Mouse (Mus musculus): ENCODE measurements at regions not wholly inside any gene's neighbourhood (a gene's known extent, or its start where the extent isn't known, plus 50 kb on each side); places are given as distances from the start of the nearest gene placed in this dataset.

GRCm38 (mm10) chr13:52702201-52702611 lies 119.2 kb downstream of the Syk start:
- DNase-seq: no peak

GRCm38 (mm10) chr13:52703401-52704164 lies 120.6 kb downstream of the Syk start:
- DNase-seq: no peak

- DNase-seq: peak; percentile 15
These were observed 121.7 kb downstream of the Syk start for GRCm38 (mm10) chr13:52704673-52705072.

- DNase-seq: no peak
These were observed 126.6 kb downstream of the Syk start for GRCm38 (mm10) chr13:52709580-52709979.

- DNase-seq: peak; percentile 89
These were observed 128.9 kb downstream of the Syk start for GRCm38 (mm10) chr13:52711713-52712369.

- DNase-seq: no peak
These were observed 138.5 kb downstream of the Syk start for GRCm38 (mm10) chr13:52721463-52721862.

- no peak for DNase-seq
These were observed 139.7 kb downstream of the Syk start for GRCm38 (mm10) chr13:52722718-52723117.

- no peak for DNase-seq
These were observed 143.1 kb downstream of the Syk start for GRCm38 (mm10) chr13:52726043-52726442.

GRCm38 (mm10) chr13:52726525-52726924 lies 143.6 kb downstream of the Syk start:
- no peak for DNase-seq

GRCm38 (mm10) chr13:52735453-52735933 lies 152.5 kb downstream of the Syk start:
- DNase-seq: no peak

- DNase-seq: peak; percentile 28
These were observed 153.1 kb downstream of the Syk start for GRCm38 (mm10) chr13:52735934-52736523.

GRCm38 (mm10) chr13:52738095-52738660 lies 155.2 kb downstream of the Syk start:
- DNase-seq: peak; percentile 67

- no peak for DNase-seq
These were observed 158.4 kb downstream of the Syk start for GRCm38 (mm10) chr13:52741371-52741770.

- DNase-seq: no peak
These were observed 173.0 kb downstream of the Syk start for GRCm38 (mm10) chr13:52756005-52756404.

GRCm38 (mm10) chr13:52765508-52766181 lies 163.8 kb downstream of the Auh start:
- peak; percentile 7 for DNase-seq

- DNase-seq: peak; percentile 20
These were observed 163.2 kb downstream of the Auh start for GRCm38 (mm10) chr13:52766236-52766635.

- no peak for DNase-seq
These were observed 159.5 kb downstream of the Auh start for GRCm38 (mm10) chr13:52769956-52770355.

GRCm38 (mm10) chr13:52771518-52771917 lies 158.0 kb downstream of the Auh start:
- no peak for DNase-seq

- peak; percentile 18 for DNase-seq
These were observed 157.4 kb downstream of the Auh start for GRCm38 (mm10) chr13:52772081-52772480.

GRCm38 (mm10) chr13:52777396-52778034 lies 152.0 kb downstream of the Auh start:
- no peak for DNase-seq

- peak; percentile 7 for DNase-seq
These were observed 150.6 kb downstream of the Auh start for GRCm38 (mm10) chr13:52778848-52779247.
